Mouse (Mus musculus) lung, adult 18-20 months (tissue): ENCODE data around the gene Acsl6.

ENCODE experiments used
- DNase-seq, 2 experiments: peaks; one replicate each; pipeline ENCODE4 v3.0.0; 2022; ENCODE audit warnings: mixed read lengths in 2 of 2

Acsl6 gene

GRCm38 (mm10) chr11:54307139-54307816 lies 3.7 kb downstream of the Acsl6 start:
- peak; percentile 40 to 49 for DNase-seq

GRCm38 (mm10) chr11:54310588-54310987 lies 7.0 kb downstream of the Acsl6 start:
- DNase-seq: no peak

GRCm38 (mm10) chr11:54312021-54312420 lies 8.4 kb downstream of the Acsl6 start:
- peak; percentile 48 to 59 for DNase-seq

GRCm38 (mm10) chr11:54312603-54313002 lies 9.0 kb downstream of the Acsl6 start:
- DNase-seq: no peak

- DNase-seq: no peak
These were observed 10.1 kb downstream of the Acsl6 start for GRCm38 (mm10) chr11:54313391-54314360.

- DNase-seq: no peak
These were observed 11.1 kb downstream of the Acsl6 start for GRCm38 (mm10) chr11:54314740-54315139.

GRCm38 (mm10) chr11:54315336-54315735 lies 11.7 kb downstream of the Acsl6 start:
- DNase-seq: no peak

- DNase-seq: no peak
These were observed 13.8 kb downstream of the Acsl6 start for GRCm38 (mm10) chr11:54317361-54317760.

GRCm38 (mm10) chr11:54317795-54318194 lies 14.2 kb downstream of the Acsl6 start:
- no peak for DNase-seq

- peak; percentile 63 to 71 for DNase-seq
These were observed 18.4 kb downstream of the Acsl6 start for GRCm38 (mm10) chr11:54321802-54322532.

GRCm38 (mm10) chr11:54331463-54332183 lies 28.0 kb downstream of the Acsl6 start:
- no peak for DNase-seq

GRCm38 (mm10) chr11:54336165-54336707 lies 32.6 kb downstream of the Acsl6 start:
- DNase-seq: no peak

- no peak for DNase-seq
These were observed 40.1 kb downstream of the Acsl6 start for GRCm38 (mm10) chr11:54343703-54344102.

GRCm38 (mm10) chr11:54351704-54352103 lies 48.1 kb downstream of the Acsl6 start:
- no peak for DNase-seq

GRCm38 (mm10) chr11:54353121-54353576 lies 49.6 kb downstream of the Acsl6 start:
- no peak for DNase-seq

GRCm38 (mm10) chr11:54354595-54355563 lies 51.3 kb downstream of the Acsl6 start:
- DNase-seq: peak in 1 of 2 experiments; percentile 23

- no peak for DNase-seq
These were observed 52.0 kb downstream of the Acsl6 start for GRCm38 (mm10) chr11:54355564-54355955.

GRCm38 (mm10) chr11:54356676-54357075 lies 53.1 kb downstream of the Acsl6 start:
- peak; percentile 14 to 17 for DNase-seq

GRCm38 (mm10) chr11:54372553-54372952 lies 69.0 kb downstream of the Acsl6 start:
- no peak for DNase-seq

GRCm38 (mm10) chr11:54390386-54390785 lies 86.8 kb downstream of the Acsl6 start:
- DNase-seq: no peak

GRCm38 (mm10) chr11:54391326-54391725 lies 87.7 kb downstream of the Acsl6 start:
- DNase-seq: no peak
